Mouse (Mus musculus) heart, adult 9 months (tissue): ENCODE measurements at regions not wholly inside any gene's neighbourhood (a gene's known extent, or its start where the extent isn't known, plus 50 kb on each side); places are given as distances from the start of the nearest gene placed in this dataset.

ENCODE experiments used
- DNase-seq, 2 experiments: peaks; one replicate each; pipeline ENCODE4 v3.0.0; 2022; ENCODE audit warnings: low spot score in 2 of 2

GRCm38 (mm10) chr14:106608341-106608927 is 502.4 kb downstream of the Trim52 start:
- no peak for DNase-seq
